Mouse (Mus musculus) lung, adult 2 months (tissue): ENCODE results near the gene Fbxo48.

Source experiments
- CTCF ChIP-seq: fragments of 200-500 bp; IDR thresholded peaks from 2 replicates; pipeline ENCODE4 v1.5.1; 2011; ENCODE audit warnings: mild to moderate bottlenecking, low read length, control low read depth; ENCODE audit not compliant: insufficient read depth
- POLR2A ChIP-seq: fragments of 200-500 bp; IDR thresholded peaks from 2 replicates; pipeline ENCODE4 v1.6.1; 2011; ENCODE audit warnings: low read depth, mild to moderate bottlenecking, control low read depth, low read length, borderline replicate concordance; ENCODE audit errors: extremely low read depth

GRCm38 (mm10) chr11:16969650-16970049, 18.5 kb downstream of the Fbxo48 start:
- TF ChIP-seq CTCF (no peak), POLR2A (no peak)
